Mouse (Mus musculus) heart, embryonic 10.5 days (tissue): ENCODE results near the gene Dcaf5. TPM values are rescaled to one million over a fixed set of nuclear protein-coding genes. Genes with fewer than 3 reads are reported as not detected.
A peak's percentile ranks its signal among the peaks of the same experiment; 100 is the strongest.
"Not testable (repeated sequence)": the region's sequence is repeated elsewhere in the genome, so short reads cannot be mapped to it uniquely, and the experiment has no call there.

Experiments
- DNase-seq: peaks from one replicate; pipeline ENCODE4 v3.0.0-alpha.2; 2017; ENCODE audit warnings: low spot score
- H3K27ac ChIP-seq: fragments of 300-500 bp; sonication (generic); 2 replicates; pipeline ENCODE4 v1.5.1; 2016; ENCODE audit warnings: mild to moderate bottlenecking
- H3K27me3 ChIP-seq: fragments of 300-500 bp; sonication (generic); 2 replicates; pipeline ENCODE4 v1.6.1; 2016; ENCODE audit warnings: mild to moderate bottlenecking; ENCODE audit not compliant: poor library complexity, insufficient read depth, severe bottlenecking
- H3K36me3 ChIP-seq: fragments of 300-500 bp; sonication (generic); 2 replicates; pipeline ENCODE4 v1.6.1; 2016; ENCODE audit warnings: mild to moderate bottlenecking, moderate library complexity
- H3K4me1 ChIP-seq: fragments of 300-500 bp; sonication (generic); 2 replicates; pipeline ENCODE4 v1.6.1; 2016; ENCODE audit warnings: mild to moderate bottlenecking
- H3K4me3 ChIP-seq: fragments of 300-500 bp; sonication (generic); 2 replicates; pipeline ENCODE4 v1.5.1; 2016; ENCODE audit warnings: mild to moderate bottlenecking, moderate library complexity
- H3K9me3 ChIP-seq: fragments of 300-500 bp; sonication (generic); 2 replicates; pipeline ENCODE4 v1.6.1; 2016; ENCODE audit warnings: mild to moderate bottlenecking, moderate library complexity
- WGBS: fragments of 180-500 bp; shearing (Covaris S2); methylation state at CpG from one replicate; pipeline ENCODE4 v1.1.7; 2016; 5-methylcytosine and 5-hydroxymethylcytosine counted together
- polyA plus RNA-seq: library from polyadenylated mRNA; unstranded; fragments of >200 nt; fragmentation: Nextera tagmentation; extraction: Ambion mirVana; gene quantifications from 2 replicates; pipeline ENCODE4 v1.2.1, GENCODE M21; 2016

Dcaf5 gene
- 8.5 and 9.9 TPM in 2 replicates for polyA plus RNA-seq

DNA sequence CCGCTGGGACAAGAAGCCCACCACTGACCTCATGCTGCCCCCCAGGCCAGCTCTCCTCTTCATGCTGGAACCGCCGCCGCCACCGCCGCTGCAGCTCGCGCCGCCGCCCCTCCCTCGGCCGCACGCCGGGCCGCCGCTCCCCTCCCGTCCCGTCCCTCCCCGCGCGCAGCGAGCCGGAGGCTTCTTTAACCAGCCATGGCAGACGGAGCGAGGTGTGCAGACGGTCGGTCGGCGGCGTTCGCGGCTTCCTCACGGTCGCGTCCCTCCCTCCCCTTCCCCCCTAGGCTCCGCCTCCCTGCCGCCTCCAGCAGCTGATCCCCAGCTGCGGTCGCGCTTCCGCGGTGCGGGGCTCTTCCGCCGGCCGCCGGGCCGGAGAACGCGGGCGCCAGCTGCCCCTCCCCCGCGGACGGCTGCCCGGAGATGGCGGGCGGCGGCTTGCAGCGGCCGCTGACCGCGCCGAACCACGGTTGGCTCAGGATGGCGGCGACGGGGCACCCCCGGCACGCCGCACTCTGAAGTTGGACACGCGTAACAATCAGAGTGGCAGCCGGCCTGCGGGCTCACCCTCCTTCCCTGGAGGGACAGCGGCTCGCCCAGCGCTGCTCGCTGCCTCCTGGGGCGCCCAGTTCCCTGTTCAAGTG, at the start of gene Dcaf5:
TSS of gene Dcaf5 (minus strand) at position 266 of the 641 bp plus-strand sequence.
- peak within 1 kb of the TSS; percentile 97 for H3K27ac ChIP-seq
- 1% methylated on average over 79 of the region's 79 CpGs for WGBS
- peaks cover 19% of the 10 kb centered on the region for H3K4me1 ChIP-seq
- H3K36me3 ChIP-seq = no peaks in the 10 kb centered on the region
- peak within 1 kb of the TSS; percentile 98 for H3K4me3 ChIP-seq
- H3K9me3 ChIP-seq = no peaks in the 10 kb centered on the region
- H3K27me3 ChIP-seq = no peaks in the 10 kb centered on the region
- DNase-seq = peak; percentile 89

DNA sequence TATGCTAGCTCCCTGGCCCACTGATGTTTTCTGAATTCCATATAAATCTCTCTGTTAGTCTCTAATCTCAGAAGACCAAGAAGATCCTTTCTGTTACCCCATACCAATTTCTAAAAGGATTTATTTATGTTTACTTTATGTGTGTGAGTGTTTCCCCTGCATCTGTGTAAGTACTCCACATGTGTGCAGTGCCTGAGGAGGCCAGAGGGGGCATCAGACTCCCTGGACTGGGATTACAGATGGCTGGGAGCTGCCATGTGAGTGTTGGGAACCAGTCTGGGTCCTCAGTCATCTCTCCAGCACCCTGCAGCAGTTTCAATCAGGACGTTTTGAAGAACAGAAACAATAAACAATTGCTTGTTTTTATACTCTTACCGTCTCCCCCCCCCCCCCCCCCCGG, 47.0 kb upstream of the Dcaf5 start:
- Histone ChIP-seq H3K4me1 (peaks cover 8% of the 10 kb centered on the region), H3K27ac (no peak overlapping the region), H3K9me3 (no peaks in the 10 kb centered on the region), H3K27me3 (no peaks in the 10 kb centered on the region), H3K36me3 (peaks cover 24% of the 10 kb centered on the region), H3K4me3 (no peak overlapping the region)
- DNase-seq = no peak
- WGBS = 81% methylated on average over 3 of the region's 3 CpGs

GRCm38 (mm10) chr12:80479986-80480385, 43.6 kb upstream of the Dcaf5 start:
- 40% methylated on average over 3 of the region's 3 CpGs for WGBS
- peaks cover 22% of the 10 kb centered on the region for H3K36me3 ChIP-seq
- H3K4me1 ChIP-seq = peaks cover 8% of the 10 kb centered on the region
- no peak for DNase-seq
- no peak overlapping the region for H3K4me3 ChIP-seq
- H3K27ac ChIP-seq = no peak overlapping the region
- no peaks in the 10 kb centered on the region for H3K27me3 ChIP-seq
- no peaks in the 10 kb centered on the region for H3K9me3 ChIP-seq

DNA sequence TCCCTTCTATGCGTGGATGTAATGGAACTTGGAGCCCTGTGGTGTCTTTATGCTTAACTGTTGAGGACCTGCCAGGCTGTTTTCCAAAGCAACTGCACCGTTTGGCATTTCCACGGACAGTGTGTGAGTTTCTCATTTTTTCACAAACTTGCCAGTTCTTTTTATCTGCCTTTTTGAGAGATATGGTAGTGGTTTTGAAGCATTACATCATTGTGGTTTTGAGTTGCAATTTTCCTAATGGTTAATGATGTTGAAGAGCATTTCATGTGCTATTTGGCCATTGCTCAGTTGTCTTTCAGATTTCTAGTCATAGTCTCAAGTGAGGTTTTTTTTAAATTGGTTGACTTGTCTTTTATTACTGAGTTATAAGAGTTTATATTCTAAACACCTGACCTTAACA, 37.3 kb upstream of the Dcaf5 start:
- peaks cover 3% of the 10 kb centered on the region; the same call in 1 of the 2 replicates for H3K36me3 ChIP-seq
- no peaks in the 10 kb centered on the region for H3K27me3 ChIP-seq
- no peaks in the 10 kb centered on the region for H3K9me3 ChIP-seq
- no peaks in the 10 kb centered on the region for H3K4me1 ChIP-seq
- WGBS = 77% methylated on average over 3 of the region's 3 CpGs
- no peak overlapping the region for H3K4me3 ChIP-seq
- no peak overlapping the region for H3K27ac ChIP-seq
- DNase-seq = no peak

DNA sequence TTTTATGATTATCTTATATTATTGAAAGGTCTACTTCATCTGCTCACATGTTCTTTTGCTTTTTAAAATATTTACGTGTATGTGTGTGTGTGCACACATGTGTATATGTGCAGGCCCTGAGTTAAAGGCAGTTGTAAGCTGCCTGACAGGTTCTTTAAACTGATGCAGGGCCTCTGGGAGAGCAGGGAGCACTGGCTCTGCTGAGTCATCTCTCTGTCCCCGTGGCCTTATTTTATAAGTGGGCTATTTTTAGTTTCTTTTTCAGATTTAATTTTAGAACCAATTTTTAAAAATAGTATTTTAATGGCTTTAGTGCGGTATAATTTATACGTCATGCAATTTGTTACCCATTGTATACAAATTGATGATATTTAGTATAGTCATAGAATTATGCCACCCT, 35.5 kb upstream of the Dcaf5 start:
- Histone ChIP-seq H3K27me3 (no peaks in the 10 kb centered on the region), H3K27ac (no peak overlapping the region), H3K4me3 (no peak overlapping the region), H3K36me3 (peaks cover 3% of the 10 kb centered on the region; the same call in 1 of the 2 replicates), H3K4me1 (no peaks in the 10 kb centered on the region), H3K9me3 (no peaks in the 10 kb centered on the region)
- no peak for DNase-seq
- WGBS = 62% methylated on average over 4 of the region's 4 CpGs

GRCm38 (mm10) chr12:80470206-80470605, 33.8 kb upstream of the Dcaf5 start:
- no peak overlapping the region for H3K4me3 ChIP-seq
- no peak for DNase-seq
- H3K27ac ChIP-seq = no peak overlapping the region
- no peaks in the 10 kb centered on the region for H3K4me1 ChIP-seq
- WGBS = 56% methylated on average over 2 of the region's 2 CpGs
- no peaks in the 10 kb centered on the region for H3K9me3 ChIP-seq
- no peaks in the 10 kb centered on the region for H3K27me3 ChIP-seq
- no peaks in the 10 kb centered on the region for H3K36me3 ChIP-seq

DNA sequence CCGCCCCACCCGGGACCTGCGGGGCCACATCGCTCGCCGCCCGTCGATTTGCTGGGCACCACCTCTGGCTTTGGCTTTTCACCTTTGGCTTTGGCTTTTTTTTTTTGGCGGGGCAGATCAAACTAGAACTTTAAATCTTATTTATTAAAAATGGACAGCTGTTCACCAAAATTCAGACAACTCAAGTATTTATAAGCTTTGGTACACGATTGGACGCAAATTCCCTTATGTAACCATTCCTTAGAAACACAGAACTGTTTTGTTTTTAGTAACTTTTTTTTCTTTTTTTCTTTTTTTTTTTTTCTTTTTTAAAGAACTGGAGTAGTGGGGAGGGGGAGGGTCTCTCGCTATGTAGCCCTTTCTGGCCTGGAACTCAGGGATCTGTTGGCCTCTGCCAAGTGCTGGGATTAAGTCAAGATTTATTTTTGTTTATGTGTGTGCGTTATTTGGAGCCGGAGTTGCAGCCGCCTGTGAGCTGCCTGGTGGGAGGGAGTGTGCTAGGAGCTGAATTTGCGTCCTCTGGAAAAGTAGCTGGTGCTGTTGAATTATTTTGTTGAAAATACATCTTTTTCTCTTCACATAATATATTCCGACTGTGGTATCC, 27.4 kb upstream of the Dcaf5 start:
- Histone ChIP-seq H3K36me3 (no peaks in the 10 kb centered on the region), H3K27ac (peak overlapping the region; percentile 94), H3K27me3 (no peaks in the 10 kb centered on the region), H3K4me1 (0 out of 2 replicates have a peak, but pooled peaks cover 4% of the 10 kb centered on the region), H3K9me3 (no peaks in the 10 kb centered on the region), H3K4me3 (peak overlapping the region; percentile 95)
- WGBS = 10% methylated on average over 17 of the region's 17 CpGs
- DNase-seq = no peak

GRCm38 (mm10) chr12:80462942-80463651, 26.7 kb upstream of the Dcaf5 start, which contains the start of gene Exd2:
Gene Exd2 (plus strand): TSS chr12:80463095.
- Histone ChIP-seq H3K27ac (peak within 1 kb of the TSS; percentile 94), H3K36me3 (no peaks in the 10 kb centered on the region), H3K9me3 (no peaks in the 10 kb centered on the region), H3K27me3 (no peaks in the 10 kb centered on the region), H3K4me1 (0 out of 2 replicates have a peak, but pooled peaks cover 4% of the 10 kb centered on the region), H3K4me3 (peak within 1 kb of the TSS; percentile 95)
- under 1% methylated on average over 45 of the region's 45 CpGs for WGBS
- peak; percentile 95 for DNase-seq

GRCm38 (mm10) chr12:80462292-80462896, 26.0 kb upstream of the Dcaf5 start:
- not testable (repeated sequence) for DNase-seq, H3K27me3 ChIP-seq, H3K36me3 ChIP-seq, H3K4me1 ChIP-seq, H3K9me3 ChIP-seq
- Histone ChIP-seq H3K27ac (peak overlapping the region; percentile 94; the same call in 1 of the 2 replicates), H3K4me3 (peak overlapping the region; percentile 95)
- WGBS = 12% methylated on average over 10 of the region's 10 CpGs

DNA sequence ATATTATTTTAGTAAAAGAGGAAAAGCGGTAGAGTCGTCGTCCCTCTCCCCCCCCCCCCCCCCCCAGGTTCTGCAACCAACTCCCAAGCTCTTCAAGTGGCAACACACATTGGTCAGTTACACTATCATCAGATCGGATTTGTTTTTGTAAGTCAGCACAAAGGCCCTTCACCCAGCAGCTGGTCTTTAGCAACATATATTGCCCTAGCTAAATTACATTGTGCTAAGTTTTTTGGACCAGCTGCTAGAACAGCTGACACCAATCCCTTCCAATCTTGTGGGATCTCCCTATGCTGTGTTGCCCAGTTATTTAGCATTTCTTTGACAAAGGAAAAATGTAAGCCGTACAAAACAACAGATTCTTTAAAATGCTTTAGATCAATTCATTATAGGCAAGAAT, 21.6 kb upstream of the Dcaf5 start:
- H3K36me3 ChIP-seq = no peaks in the 10 kb centered on the region
- H3K27me3 ChIP-seq = no peaks in the 10 kb centered on the region
- no peak overlapping the region for H3K4me3 ChIP-seq
- no peaks in the 10 kb centered on the region for H3K9me3 ChIP-seq
- no peak overlapping the region for H3K27ac ChIP-seq
- H3K4me1 ChIP-seq = no peaks in the 10 kb centered on the region
- 80% methylated on average over 5 of the region's 5 CpGs for WGBS
- no peak for DNase-seq

- H3K27ac ChIP-seq = no peak overlapping the region
- H3K27me3 ChIP-seq = no peaks in the 10 kb centered on the region
- DNase-seq = no peak
- no peak overlapping the region for H3K4me3 ChIP-seq
- H3K36me3 ChIP-seq = no peaks in the 10 kb centered on the region
- H3K9me3 ChIP-seq = no peaks in the 10 kb centered on the region
- WGBS = 80% methylated on average over 1 of the region's 1 CpGs
- H3K4me1 ChIP-seq = no peaks in the 10 kb centered on the region
Observed at GRCm38 (mm10) chr12:80453506-80453905, 17.1 kb upstream of the Dcaf5 start.

- Histone ChIP-seq H3K9me3 (no peaks in the 10 kb centered on the region), H3K27me3 (no peaks in the 10 kb centered on the region), H3K36me3 (no peaks in the 10 kb centered on the region), H3K4me3 (no peak overlapping the region), H3K27ac (no peak overlapping the region), H3K4me1 (no peaks in the 10 kb centered on the region)
- no peak for DNase-seq
- WGBS = 73% methylated on average over 9 of the region's 9 CpGs
Observed at GRCm38 (mm10) chr12:80444525-80445109, 8.2 kb upstream of the Dcaf5 start.
